Mouse (Mus musculus) Patski (cell line): ENCODE measurements around the gene Zdhhc18. TPM values are rescaled to one million over a fixed set of nuclear protein-coding genes. Genes with fewer than 3 reads are reported as not detected.
A peak's percentile ranks its signal among the peaks of the same experiment; 100 is the strongest.

ENCODE experiments used
- ATAC-seq: fragments of 100-300 bp; one replicate; pipeline ENCODE4 v1.8.0; 2021
- CTCF ChIA-PET: fragments of 350-600 bp; sonication (Branson Sonifier 250); formaldehyde crosslinking; loops from one replicate; lab custom pipeline; 2022; ENCODE audit warnings: inconsistent platforms; lab: Charles Lee
- POLR2A ChIA-PET: fragments of 350-600 bp; sonication (Branson Sonifier 250); formaldehyde crosslinking; loops from one replicate; lab custom pipeline; 2022; ENCODE audit warnings: antibody characterized with exemption, inconsistent platforms; lab: Charles Lee
- DNase-seq: peaks from one replicate; pipeline ENCODE4 v3.0.0-alpha.2; 2011; ENCODE audit warnings: low read depth, low spot score
- H3K27me3 ChIP-seq: fragments of 371-371 bp; one replicate; pipeline ENCODE4 v1.5.1; 2021
- CTCF ChIP-seq: fragments of 100-300 bp; IDR thresholded peaks from one replicate; pipeline ENCODE4 v1.5.1; 2021
- in situ Hi-C: fragments of 300-500 bp; cut with MboI; formaldehyde crosslinking; loops from 3 replicates; pipeline ENCODE4 v1.11.1; 2018; ENCODE audit warnings: low pct_unique_long_range_greater_than_20kb, mixed read lengths
- polyA plus RNA-seq: library from polyadenylated mRNA; unstranded; gene quantifications from one replicate; pipeline ENCODE4 v1.2.3, GENCODE M21; 2021

The Zdhhc18 gene
- polyA plus RNA-seq, 1 experiment from 2014 or later: 48.3 TPM

GRCm38 (mm10) chr4:133624830-133625229 is 25.1 kb downstream of the Zdhhc18 start:
- DNase-seq: no peak
- H3K27me3 ChIP-seq: no peaks in the 10 kb centered on the region
- in situ Hi-C loops: no loop called here
- TF ChIP-seq CTCF: no peak
- ATAC-seq: no peak
- POLR2A ChIA-PET: no interaction called here
- CTCF ChIA-PET: interaction anchor here (1.1 to 1.4 kb wide), 2 partner anchors 25 to 34 kb away, joined by 3 read pairs; no protein-coding TSS in a partner anchor

DNA sequence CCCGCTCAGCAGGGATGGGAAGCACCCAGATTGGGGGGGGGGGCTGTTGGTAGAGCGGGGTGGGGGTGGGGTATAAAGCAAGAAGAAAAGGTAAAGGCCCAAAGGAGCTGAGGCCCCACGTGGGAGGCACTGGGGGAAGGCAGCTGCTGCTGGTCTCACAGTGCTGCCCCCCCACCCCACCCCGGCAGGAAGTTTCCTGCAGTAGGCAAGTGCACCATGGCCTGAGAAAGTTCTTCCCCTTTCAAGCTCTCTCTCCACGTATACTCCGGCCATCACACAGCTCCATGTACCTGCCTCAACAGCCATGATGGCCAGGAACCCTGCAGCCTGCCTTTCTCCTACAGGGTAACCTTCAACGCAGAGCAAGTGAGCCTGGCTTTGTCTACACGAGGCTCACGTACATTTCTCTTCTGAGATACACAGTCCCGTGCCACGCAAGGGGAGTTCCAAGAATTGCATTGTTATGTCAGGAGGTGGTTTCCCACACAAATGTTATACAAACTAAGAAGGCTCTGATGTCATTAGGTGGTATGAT is 27.7 kb downstream of the Zdhhc18 start:
- ATAC-seq: no peak
- H3K27me3 ChIP-seq: no peaks in the 10 kb centered on the region
- DNase-seq: no peak
- TF ChIP-seq CTCF: no peak
- POLR2A ChIA-PET: interaction anchor here (0.6 to 0.8 kb wide), 2 partner anchors 9 to 51 kb away, joined by 3 to 5 read pairs; no protein-coding TSS in a partner anchor
- in situ Hi-C loops: no loop called here
- CTCF ChIA-PET: no interaction called here

DNA sequence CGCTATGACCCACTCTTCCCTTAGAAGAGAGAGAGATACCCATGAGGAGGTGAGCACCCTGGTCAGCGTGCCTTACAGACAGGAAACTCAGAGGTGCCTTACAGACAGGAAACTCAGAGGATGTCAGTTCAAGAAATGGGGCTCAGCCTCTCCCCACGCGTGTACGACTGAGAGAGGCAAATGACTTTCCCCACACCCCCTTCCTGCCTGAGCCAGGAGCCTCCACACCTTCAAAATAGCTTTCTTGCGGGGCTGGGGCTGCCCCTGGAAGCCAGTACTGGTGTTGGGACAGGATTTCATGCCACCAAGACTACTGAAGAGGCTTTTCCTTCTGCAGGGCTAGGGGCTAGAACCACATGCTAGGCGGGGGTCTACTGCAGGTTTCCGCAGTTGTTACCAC is 29.3 kb downstream of the Zdhhc18 start:
- no peak for TF ChIP-seq CTCF

DNA sequence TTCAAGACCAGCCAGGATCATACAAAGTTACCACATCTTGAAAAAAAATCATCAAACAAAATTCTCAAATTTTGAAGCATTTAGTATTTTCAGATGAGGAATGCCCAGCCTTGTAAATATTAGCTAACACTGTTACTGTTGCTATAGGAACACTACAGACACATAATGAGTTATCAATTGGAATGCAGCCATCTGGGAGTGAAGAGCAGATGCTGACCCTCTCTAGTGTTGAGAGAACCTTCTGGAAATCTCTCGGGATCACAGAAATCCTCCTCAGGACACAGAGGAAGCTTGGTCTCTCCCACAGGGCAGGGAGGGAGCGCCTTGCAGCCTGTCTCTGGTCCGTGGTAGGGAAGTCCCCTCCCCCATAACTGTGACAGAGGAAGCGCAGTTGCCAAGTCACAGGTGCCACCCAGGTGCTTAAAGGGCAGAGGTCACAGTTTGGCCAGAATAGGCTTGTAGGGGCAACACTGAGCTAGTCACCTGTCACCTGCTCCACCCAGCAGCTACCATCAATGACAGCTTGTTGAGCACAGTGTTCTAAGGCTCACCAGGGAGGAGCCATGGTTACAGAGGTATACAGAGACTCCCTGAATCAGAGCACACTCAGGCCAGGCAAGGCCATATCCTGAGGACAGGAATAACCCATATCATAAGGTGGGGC is 30.3 kb downstream of the Zdhhc18 start:
- no peak for DNase-seq

More for the DNA sequence above, 29.3 kb downstream of the Zdhhc18 start:
- POLR2A ChIA-PET: interaction anchor here (1.1 kb wide), 1 partner anchor 16 kb away, joined by 4 read pairs; no protein-coding TSS in a partner anchor
- H3K27me3 ChIP-seq: no peaks in the 10 kb centered on the region
- no peak for ATAC-seq
- CTCF ChIA-PET: interaction anchor here (1.1 to 2.9 kb wide), 3 partner anchors 11 to 25 kb away, joined by 3 to 11 read pairs (median 6); no protein-coding TSS in a partner anchor
- in situ Hi-C loops: no loop called here
- DNase-seq: no peak

DNA sequence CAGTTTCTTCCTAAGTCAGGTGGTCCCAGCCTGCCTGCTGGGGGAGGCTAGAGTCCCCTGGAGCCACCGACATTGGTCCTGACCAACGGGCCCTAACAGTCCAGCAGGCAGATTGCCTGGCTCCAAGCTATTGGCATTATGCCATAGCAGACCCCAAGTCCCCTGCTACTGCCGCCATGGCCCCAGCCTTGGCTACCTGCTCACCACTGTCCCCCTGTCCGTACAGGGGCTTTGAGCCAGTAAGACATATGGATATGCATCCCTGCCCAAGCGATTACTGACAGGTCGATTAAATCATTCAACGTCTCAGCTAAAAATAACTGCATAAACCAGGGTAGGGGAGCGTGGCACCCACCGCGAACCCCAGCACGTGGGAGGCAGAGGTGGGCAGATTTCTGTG is 32.0 kb downstream of the Zdhhc18 start:
- ChIA-PET CTCF (no interaction called here), POLR2A (interaction anchor here (0.8 kb wide), 1 partner anchor 26 kb away, joined by 3 read pairs; no protein-coding TSS in a partner anchor)
- no peak for ATAC-seq
- no peak for TF ChIP-seq CTCF
- in situ Hi-C loops: no loop called here
- DNase-seq: no peak
- no peaks in the 10 kb centered on the region for H3K27me3 ChIP-seq

More for the DNA sequence above, 30.3 kb downstream of the Zdhhc18 start:
- in situ Hi-C loops: no loop called here
- no peaks in the 10 kb centered on the region for H3K27me3 ChIP-seq
- POLR2A ChIA-PET: no interaction called here
- CTCF ChIA-PET: interaction anchor here (1.0 to 2.9 kb wide), 4 partner anchors 13 to 45 kb away, joined by 3 to 11 read pairs (median 4); partner anchors contain the start of gene Gpatch3
- ATAC-seq: no peak
- no peak for TF ChIP-seq CTCF

DNA sequence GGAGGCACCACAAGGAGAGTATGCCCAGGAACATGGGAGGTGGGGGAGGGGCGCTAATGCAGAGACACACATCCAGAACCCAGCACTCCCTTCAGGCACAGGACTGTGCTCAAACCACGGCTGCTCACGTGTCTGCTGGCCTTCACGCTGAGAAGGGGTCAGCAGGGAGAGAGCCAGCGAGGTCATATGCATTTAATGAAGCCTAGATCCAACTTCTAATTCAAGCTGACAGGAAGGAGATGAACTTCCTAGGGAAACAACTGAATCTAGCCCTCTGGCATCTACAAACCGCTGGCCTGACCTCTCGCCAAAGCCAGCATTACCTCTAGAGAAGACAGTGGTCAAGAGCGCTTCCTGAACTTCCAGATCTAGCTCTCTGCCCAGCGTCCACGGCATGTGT is 34.5 kb downstream of the Zdhhc18 start:
- H3K27me3 ChIP-seq: no peaks in the 10 kb centered on the region
- TF ChIP-seq CTCF: no peak
- ATAC-seq: no peak
- no peak for DNase-seq
- ChIA-PET CTCF (interaction anchor here (1.5 kb wide), 1 partner anchor 17 kb away, joined by 5 read pairs; no protein-coding TSS in a partner anchor), POLR2A (no interaction called here)
- in situ Hi-C loops: no loop called here

DNA sequence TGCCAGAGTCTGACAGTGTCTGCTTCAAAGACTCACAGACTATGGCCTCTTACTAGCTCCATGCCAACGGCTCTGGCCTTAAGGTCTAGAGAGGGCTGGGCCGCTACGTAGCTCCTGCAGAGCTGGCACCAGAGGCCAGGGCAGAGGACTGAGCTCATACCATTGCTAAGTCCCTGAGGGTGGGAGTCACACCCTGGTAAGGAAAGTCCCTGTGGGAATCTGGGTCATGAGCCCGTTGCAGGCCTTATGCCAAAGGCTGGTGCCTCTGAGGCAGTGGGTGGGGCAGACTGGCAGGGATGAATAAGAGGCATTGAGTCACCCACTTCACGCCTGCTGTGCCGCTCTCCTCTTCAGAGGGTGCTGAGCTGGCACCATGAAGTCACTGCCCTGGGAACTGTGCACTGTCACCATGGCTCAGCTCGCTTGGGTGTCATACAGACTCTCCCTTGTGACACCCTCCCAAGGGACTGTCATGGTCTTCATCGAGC is 35.6 kb downstream of the Zdhhc18 start:
- TF ChIP-seq CTCF: no peak
- ATAC-seq (peak; percentile 75), DNase-seq (peak; percentile 96)
- ChIA-PET POLR2A (no interaction called here), CTCF (interaction anchor here (1.5 to 1.8 kb wide), 2 partner anchors 18 to 55 kb away, joined by 4 to 5 read pairs; no protein-coding TSS in a partner anchor)
- no peaks in the 10 kb centered on the region for H3K27me3 ChIP-seq
- in situ Hi-C loops: no loop called here

GRCm38 (mm10) chr4:133613867-133614266 is 36.1 kb downstream of the Zdhhc18 start:
- peak; percentile 4 for ATAC-seq
- H3K27me3 ChIP-seq: no peaks in the 10 kb centered on the region
- no peak for DNase-seq
- in situ Hi-C loops: no loop called here
- ChIA-PET POLR2A (no interaction called here), CTCF (interaction anchor here (1.1 to 1.8 kb wide), 2 partner anchors 21 to 56 kb away, joined by 3 to 4 read pairs; no protein-coding TSS in a partner anchor)
- no peak for TF ChIP-seq CTCF

- POLR2A ChIA-PET: no interaction called here
- H3K27me3 ChIP-seq: no peaks in the 10 kb centered on the region
- ATAC-seq (no peak), DNase-seq (no peak)
- in situ Hi-C loops: no loop called here
- no peak for TF ChIP-seq CTCF
- CTCF ChIA-PET: interaction anchor here (1.1 kb wide), 1 partner anchor 20 kb away, joined by 3 read pairs; no protein-coding TSS in a partner anchor
These were observed 36.9 kb downstream of the Zdhhc18 start for GRCm38 (mm10) chr4:133613026-133613425.

DNA sequence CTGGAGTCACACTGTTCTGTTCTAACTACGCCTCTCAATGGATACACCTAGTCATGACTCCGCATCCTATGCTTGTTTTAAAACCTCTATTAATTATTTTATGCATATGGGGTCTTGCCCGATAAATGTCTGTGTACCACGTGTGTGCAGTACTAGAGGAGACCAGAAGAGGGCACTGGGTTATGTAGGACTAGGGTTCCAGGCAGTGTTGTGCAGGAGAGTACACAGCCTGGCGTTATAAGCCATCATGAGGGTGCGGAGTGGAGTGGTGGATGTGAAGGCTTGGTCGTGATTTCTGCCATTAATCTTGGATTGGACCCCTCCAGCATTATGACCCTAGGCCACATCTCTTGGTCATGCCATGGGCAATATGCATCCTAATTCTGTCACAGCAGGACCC is 37.5 kb downstream of the Zdhhc18 start:
- POLR2A ChIA-PET: no interaction called here
- no peak for TF ChIP-seq CTCF
- DNase-seq (no peak), ATAC-seq (no peak)
- in situ Hi-C loops: no loop called here
- no peaks in the 10 kb centered on the region for H3K27me3 ChIP-seq
- CTCF ChIA-PET: no interaction called here
